Mouse (Mus musculus) limb, embryonic 14.5 days (tissue): ENCODE results near the gene Calm3. TPM values are rescaled to one million over a fixed set of nuclear protein-coding genes. Genes with fewer than 3 reads are reported as not detected.

Experiments used
- ATAC-seq: fragments of 200-750 bp; cut with Nextera tagmentation; 2 replicates; pipeline ENCODE4 v1.8.0; 2017; ENCODE audit warnings: low read depth, moderate number of reproducible peaks, moderate TSS enrichment; ENCODE audit not compliant: low FRiP score
- DNase-seq: peaks from one replicate; pipeline ENCODE4 v3.0.0-alpha.2; 2015; ENCODE audit warnings: low spot score
- H3K27ac ChIP-seq: fragments of 300-500 bp; sonication (generic); replicated peaks from 2 replicates; pipeline ENCODE4 v1.5.1; 2014; ENCODE audit warnings: low read depth, mild to moderate bottlenecking, low read length, moderate library complexity, mixed read lengths
- H3K27me3 ChIP-seq: fragments of 300-500 bp; sonication (generic); 2 replicates; pipeline ENCODE4 v1.6.1; 2014; ENCODE audit warnings: low read length, mixed read lengths; ENCODE audit not compliant: control insufficient read depth, insufficient read depth
- H3K36me3 ChIP-seq: fragments of 300-500 bp; sonication (generic); 2 replicates; pipeline ENCODE4 v1.6.1; 2014; ENCODE audit warnings: mild to moderate bottlenecking, low read length, moderate library complexity, mixed read lengths; ENCODE audit not compliant: control insufficient read depth, insufficient read depth
- H3K4me1 ChIP-seq: fragments of 300-500 bp; sonication (generic); 2 replicates; pipeline ENCODE4 v1.6.1; 2014; ENCODE audit warnings: antibody characterized with exemption, low read length, mixed read lengths; ENCODE audit not compliant: control insufficient read depth, insufficient read depth
- H3K4me2 ChIP-seq: fragments of 300-500 bp; sonication (generic); replicated peaks from 2 replicates; pipeline ENCODE4 v1.6.1; 2014; ENCODE audit warnings: low read depth, mild to moderate bottlenecking, low read length, moderate library complexity; ENCODE audit not compliant: severe bottlenecking
- H3K4me3 ChIP-seq: fragments of 300-500 bp; sonication (generic); replicated peaks from 2 replicates; pipeline ENCODE4 v1.5.1; 2014; ENCODE audit warnings: low read length
- H3K9ac ChIP-seq: fragments of 300-500 bp; sonication (generic); 2 replicates; pipeline ENCODE4 v1.6.1; 2014; ENCODE audit warnings: mild to moderate bottlenecking, low read depth, low read length, moderate library complexity; ENCODE audit not compliant: severe bottlenecking
- H3K9me3 ChIP-seq: fragments of 300-500 bp; sonication (generic); 2 replicates; pipeline ENCODE4 v1.6.1; 2016; ENCODE audit warnings: low read length; ENCODE audit not compliant: control insufficient read depth
- POLR2A ChIP-seq: fragments of 200-500 bp; IDR thresholded peaks from 2 replicates; pipeline ENCODE4 v1.8.0; 2012; ENCODE audit warnings: inconsistent platforms, mild to moderate bottlenecking, moderate library complexity, borderline replicate concordance; ENCODE audit not compliant: insufficient read depth, insufficient read length; ENCODE audit errors: extremely low read depth
- WGBS: fragments of 180-500 bp; shearing (Covaris S2); extraction: QIAGEN DNeasy Blood & Tissue Kit; methylation state at CpG from one replicate; pipeline ENCODE4 v1.1.7; 2014; 5-methylcytosine and 5-hydroxymethylcytosine counted together
- polyA plus RNA-seq, 2 experiments: library from polyadenylated mRNA; depleted of rRNA in 1 of 2; stranded (reverse) in 1 of 2; unstranded in 1 of 2; fragments of >200 nt; fragmentation: Nextera tagmentation in 1 of 2; extraction: Ambion mirVana in 1 of 2; gene quantifications; 2 replicates each; pipeline versions ENCODE4 v1.2.1 to v1.2.3; 2012 to 2014

Gene Calm3
- polyA plus RNA-seq, 2 experiments, result 156 to 281 TPM

GRCm38 (mm10) chr7:16920818-16921791, 2.8 kb downstream of the Calm3 start:
- ATAC-seq (no peak), DNase-seq (no peak)
- peak overlapping the region; percentile 88 for H3K4me2 ChIP-seq
- peak overlapping the region; percentile 84 for H3K9ac ChIP-seq
- H3K4me1 ChIP-seq, result peaks cover 32% of the 10 kb centered on the region
- 42% methylated on average over 21 of the region's 21 CpGs for WGBS
- no peaks in the 10 kb centered on the region for H3K9me3 ChIP-seq
- no peaks in the 10 kb centered on the region for H3K27me3 ChIP-seq
- H3K36me3 ChIP-seq, result peaks cover 41% of the 10 kb centered on the region
- peak overlapping the region; percentile 99 for H3K4me3 ChIP-seq
- no peak for TF ChIP-seq POLR2A
- H3K27ac ChIP-seq, result peak overlapping the region; percentile 71

- H3K4me3 ChIP-seq, result no peak overlapping the region
- TF ChIP-seq POLR2A, result no peak
- no peak overlapping the region for H3K4me2 ChIP-seq
- DNase-seq (no peak), ATAC-seq (no peak)
- H3K9ac ChIP-seq, result peak overlapping the region; percentile 38; the same call in 1 of the 2 replicates
- H3K9me3 ChIP-seq, result no peaks in the 10 kb centered on the region
- WGBS, result 80% methylated on average over 7 of the region's 7 CpGs
- no peaks in the 10 kb centered on the region for H3K27me3 ChIP-seq
- H3K4me1 ChIP-seq, result peaks cover 32% of the 10 kb centered on the region
- peaks cover 50% of the 10 kb centered on the region for H3K36me3 ChIP-seq
- H3K27ac ChIP-seq, result no peak overlapping the region
Observed at GRCm38 (mm10) chr7:16920150-16920579, 3.7 kb downstream of the Calm3 start.

- H3K9me3 ChIP-seq, result no peaks in the 10 kb centered on the region
- H3K36me3 ChIP-seq, result peaks cover 56% of the 10 kb centered on the region
- H3K4me1 ChIP-seq, result peaks cover 32% of the 10 kb centered on the region
- WGBS, result 77% methylated on average over 13 of the region's 13 CpGs
- H3K27me3 ChIP-seq, result no peaks in the 10 kb centered on the region
- no peak overlapping the region for H3K4me3 ChIP-seq
- ATAC-seq, result no peak
- peak overlapping the region; percentile 38; the same call in 1 of the 2 replicates for H3K9ac ChIP-seq
- 0 out of 2 replicates have a peak overlapping the region, but pooled peaks have one; percentile 5 for H3K27ac ChIP-seq
- no peak overlapping the region for H3K4me2 ChIP-seq
- TF ChIP-seq POLR2A, result no peak
- DNase-seq, result no peak
Observed at GRCm38 (mm10) chr7:16919395-16920149, 4.3 kb downstream of the Calm3 start.

GRCm38 (mm10) chr7:16918670-16919069, 5.2 kb downstream of the Calm3 start:
- no peak for TF ChIP-seq POLR2A
- Histone ChIP-seq H3K27ac (no peak overlapping the region), H3K9ac (no peak overlapping the region), H3K27me3 (no peaks in the 10 kb centered on the region), H3K4me3 (no peak overlapping the region), H3K4me2 (no peak overlapping the region), H3K9me3 (no peaks in the 10 kb centered on the region), H3K4me1 (peaks cover 32% of the 10 kb centered on the region), H3K36me3 (peaks cover 63% of the 10 kb centered on the region)
- WGBS, result 72% methylated on average over 3 of the region's 3 CpGs
- DNase-seq, result no peak
- ATAC-seq, result no peak

DNA sequence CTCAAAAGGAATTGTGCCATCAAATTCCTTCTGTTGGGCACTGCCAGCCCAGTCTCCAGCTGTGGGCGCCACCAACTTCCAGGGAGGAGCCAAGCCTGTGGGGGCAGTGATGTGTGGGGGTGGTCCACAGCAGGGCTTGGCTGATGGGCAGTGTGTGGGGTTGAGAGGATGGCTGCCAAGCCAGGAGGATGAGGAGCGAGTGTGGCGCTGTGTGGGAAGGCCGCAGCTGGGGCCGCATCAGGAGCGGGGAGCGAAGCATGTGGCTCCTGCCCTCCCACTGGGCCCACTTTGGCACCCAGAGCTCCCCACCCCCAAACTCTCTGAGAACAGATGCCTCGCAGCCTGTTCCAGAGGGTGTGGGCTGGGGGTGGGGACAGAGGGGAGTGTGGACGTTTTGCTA, 5.9 kb downstream of the Calm3 start:
- Histone ChIP-seq H3K4me2 (no peak overlapping the region), H3K9me3 (no peaks in the 10 kb centered on the region), H3K36me3 (peaks cover 63% of the 10 kb centered on the region), H3K4me1 (peaks cover 32% of the 10 kb centered on the region), H3K9ac (no peak overlapping the region), H3K27me3 (no peaks in the 10 kb centered on the region), H3K27ac (no peak overlapping the region), H3K4me3 (no peak overlapping the region)
- TF ChIP-seq POLR2A, result no peak
- 75% methylated on average over 9 of the region's 9 CpGs for WGBS
- DNase-seq (no peak), ATAC-seq (no peak)
